Mouse (Mus musculus) embryonic fibroblast, embryonic 13.5 days (primary cell): ENCODE data around the gene Myod1.

Experiments used
- CTCF ChIP-seq: IDR thresholded peaks from 2 replicates; pipeline ENCODE4 v1.5.1; 2011; ENCODE audit warnings: mild to moderate bottlenecking, control low read depth, low read length, moderate library complexity, borderline replicate concordance; ENCODE audit not compliant: insufficient read depth
- POLR2A ChIP-seq: IDR thresholded peaks from 2 replicates; pipeline ENCODE4 v1.6.1; 2011; ENCODE audit warnings: low read depth, mild to moderate bottlenecking, control low read depth, low read length, moderate library complexity

DNA sequence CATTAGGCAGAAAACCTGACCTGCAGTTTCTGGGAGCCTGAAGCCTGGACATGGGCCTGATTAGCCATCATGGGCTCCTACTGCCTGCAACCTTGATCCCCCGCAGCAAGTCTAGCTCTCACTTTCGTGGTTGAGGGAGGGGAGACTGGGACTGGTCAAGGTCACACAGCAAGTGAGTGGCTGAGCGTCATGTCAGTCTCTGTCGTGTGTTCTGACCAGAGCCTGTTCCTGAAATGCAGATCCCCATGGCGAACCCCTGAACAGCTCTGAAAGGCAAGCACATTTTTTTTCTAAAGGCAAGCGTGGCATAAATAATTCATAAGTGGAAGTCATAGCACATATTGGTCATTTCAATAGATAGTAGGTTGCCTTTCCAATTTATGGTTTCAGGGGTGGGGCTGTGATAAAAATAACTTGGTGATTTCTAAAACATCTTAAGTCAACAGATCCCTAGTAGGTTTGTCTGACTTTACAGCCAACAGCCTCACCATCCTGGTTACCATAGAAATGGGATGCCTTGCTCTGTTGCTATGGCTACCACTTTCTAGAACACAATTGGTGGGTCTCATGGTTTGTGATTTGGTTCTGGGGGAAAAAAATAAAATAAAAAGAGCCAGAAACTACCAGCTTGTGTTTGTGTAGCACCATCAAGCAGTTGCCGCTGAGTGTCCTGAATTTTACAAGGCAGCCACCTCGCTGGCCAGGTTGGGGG lies 45.9 kb downstream of the Myod1 start:
- TF ChIP-seq CTCF (no peak), POLR2A (no peak)
